Mouse (Mus musculus) limb, embryonic 10.5 days (tissue): ENCODE results near the gene Mroh7. TPM values are rescaled to one million over a fixed set of nuclear protein-coding genes. Genes with fewer than 3 reads are reported as not detected.
"Not testable (repeated sequence)": the region's sequence is repeated elsewhere in the genome, so short reads cannot be mapped to it uniquely, and the experiment has no call there.

Experiments used
- DNase-seq: peaks from one replicate; pipeline ENCODE4 v3.0.0-alpha.2; 2017; ENCODE audit warnings: low spot score
- H3K27ac ChIP-seq: fragments of 300-500 bp; sonication (generic); 2 replicates; pipeline ENCODE4 v1.5.1; 2016; ENCODE audit warnings: mild to moderate bottlenecking
- H3K27me3 ChIP-seq: fragments of 300-500 bp; sonication (generic); 2 replicates; pipeline ENCODE4 v1.6.1; 2016; ENCODE audit warnings: low read depth, mild to moderate bottlenecking; ENCODE audit not compliant: poor library complexity, severe bottlenecking
- H3K36me3 ChIP-seq: fragments of 300-500 bp; sonication (generic); 2 replicates; pipeline ENCODE4 v1.6.1; 2016; ENCODE audit warnings: mild to moderate bottlenecking, moderate library complexity
- H3K4me1 ChIP-seq: fragments of 300-500 bp; sonication (generic); 2 replicates; pipeline ENCODE4 v1.6.1; 2016
- H3K4me3 ChIP-seq: fragments of 300-500 bp; sonication (generic); 2 replicates; pipeline ENCODE4 v1.5.1; 2016; ENCODE audit warnings: mild to moderate bottlenecking, moderate library complexity
- H3K9me3 ChIP-seq: fragments of 300-500 bp; sonication (generic); replicated peaks from 2 replicates; pipeline ENCODE4 v1.6.1; 2016; ENCODE audit warnings: mild to moderate bottlenecking
- WGBS: fragments of 180-500 bp; shearing (Covaris S2); methylation state at CpG from one replicate; pipeline ENCODE4 v1.1.7; 2016; 5-methylcytosine and 5-hydroxymethylcytosine counted together
- polyA plus RNA-seq: library from polyadenylated mRNA; unstranded; fragments of >200 nt; fragmentation: Nextera tagmentation; extraction: Ambion mirVana; gene quantifications from 2 replicates; pipeline ENCODE4 v1.2.1, GENCODE M21; 2016

Mroh7 gene
- 0.04 and 0.05 TPM in 2 replicates for polyA plus RNA-seq

GRCm38 (mm10) chr4:106730814-106731213, at the start of gene Mroh7:
TSS of gene Mroh7 (minus strand) at chr4:106730925.
- Histone ChIP-seq H3K4me1 (peaks cover 14% of the 10 kb centered on the region), H3K9me3 (no peaks in the 10 kb centered on the region), H3K27me3 (no peaks in the 10 kb centered on the region), H3K4me3 (no peak within 1 kb of the TSS), H3K27ac (no peak within 1 kb of the TSS), H3K36me3 (no peaks in the 10 kb centered on the region)
- DNase-seq = no peak
- 82% methylated on average over 7 of the region's 7 CpGs for WGBS

GRCm38 (mm10) chr4:106780045-106780444, 49.3 kb upstream of the Mroh7 start:
- no peaks in the 10 kb centered on the region for H3K27me3 ChIP-seq
- peaks cover 78% of the 10 kb centered on the region for H3K4me1 ChIP-seq
- H3K4me3 ChIP-seq = no peak overlapping the region
- 50% methylated on average over 3 of the region's 3 CpGs for WGBS
- peak overlapping the region; percentile 67 for H3K27ac ChIP-seq
- DNase-seq = no peak
- no peaks in the 10 kb centered on the region for H3K9me3 ChIP-seq
- peaks cover 5% of the 10 kb centered on the region; the same call in 1 of the 2 replicates for H3K36me3 ChIP-seq

GRCm38 (mm10) chr4:106778116-106778788, 47.5 kb upstream of the Mroh7 start:
- peak overlapping the region; percentile 67; the same call in 1 of the 2 replicates for H3K27ac ChIP-seq
- peaks cover 5% of the 10 kb centered on the region; the same call in 1 of the 2 replicates for H3K36me3 ChIP-seq
- peaks cover 60% of the 10 kb centered on the region for H3K4me1 ChIP-seq

GRCm38 (mm10) chr4:106776998-106777397, 46.3 kb upstream of the Mroh7 start:
- H3K36me3 ChIP-seq = peaks cover 5% of the 10 kb centered on the region; the same call in 1 of the 2 replicates
- H3K4me1 ChIP-seq = peaks cover 53% of the 10 kb centered on the region
- WGBS = 46% methylated on average over 3 of the region's 3 CpGs
- no peaks in the 10 kb centered on the region for H3K9me3 ChIP-seq
- no peak overlapping the region for H3K27ac ChIP-seq
- H3K27me3 ChIP-seq = no peaks in the 10 kb centered on the region
- peak; percentile 54 for DNase-seq
- H3K4me3 ChIP-seq = no peak overlapping the region

More at GRCm38 (mm10) chr4:106778116-106778788, 47.5 kb upstream of the Mroh7 start:
- Histone ChIP-seq H3K9me3 (no peaks in the 10 kb centered on the region), H3K4me3 (no peak overlapping the region), H3K27me3 (no peaks in the 10 kb centered on the region)
- DNase-seq = peak; percentile 58
- WGBS = 55% methylated on average over 5 of the region's 5 CpGs

GRCm38 (mm10) chr4:106775767-106776166, 45.0 kb upstream of the Mroh7 start:
- not testable (repeated sequence) for H3K4me3 ChIP-seq, H3K36me3 ChIP-seq, H3K9me3 ChIP-seq, H3K27ac ChIP-seq, DNase-seq, H3K27me3 ChIP-seq
- H3K4me1 ChIP-seq = peaks cover 47% of the 10 kb centered on the region
- 85% methylated on average over 6 of the region's 6 CpGs for WGBS

- Histone ChIP-seq H3K9me3 (no peaks in the 10 kb centered on the region), H3K36me3 (peaks cover 10% of the 10 kb centered on the region)
- 98% methylated on average over 1 of the region's 1 CpGs for WGBS
These were observed 41.8 kb upstream of the Mroh7 start for GRCm38 (mm10) chr4:106772558-106772957.

GRCm38 (mm10) chr4:106769306-106769705, 38.6 kb upstream of the Mroh7 start:
- H3K4me1 ChIP-seq = peaks cover 9% of the 10 kb centered on the region; the same call in 1 of the 2 replicates
- DNase-seq = no peak
- H3K9me3 ChIP-seq = no peaks in the 10 kb centered on the region
- no peak overlapping the region for H3K4me3 ChIP-seq
- peaks cover 10% of the 10 kb centered on the region for H3K36me3 ChIP-seq
- WGBS = 25% methylated on average over 2 of the region's 2 CpGs
- no peak overlapping the region for H3K27ac ChIP-seq
- no peaks in the 10 kb centered on the region for H3K27me3 ChIP-seq

More at GRCm38 (mm10) chr4:106772558-106772957, 41.8 kb upstream of the Mroh7 start:
- DNase-seq = no peak
- Histone ChIP-seq H3K4me3 (no peak overlapping the region), H3K4me1 (peaks cover 22% of the 10 kb centered on the region), H3K27ac (no peak overlapping the region), H3K27me3 (no peaks in the 10 kb centered on the region)

- Histone ChIP-seq H3K4me1 (0 out of 2 replicates have a peak, but pooled peaks cover 6% of the 10 kb centered on the region), H3K27ac (no peak overlapping the region), H3K27me3 (no peaks in the 10 kb centered on the region), H3K9me3 (no peaks in the 10 kb centered on the region), H3K36me3 (peaks cover 34% of the 10 kb centered on the region; the same call in 1 of the 2 replicates), H3K4me3 (no peak overlapping the region)
- DNase-seq = no peak
- 85% methylated on average over 7 of the region's 7 CpGs for WGBS
These were observed 33.4 kb upstream of the Mroh7 start for GRCm38 (mm10) chr4:106764166-106764565.

GRCm38 (mm10) chr4:106751726-106752125, 21.0 kb upstream of the Mroh7 start:
- WGBS = 92% methylated on average over 6 of the region's 6 CpGs
- Histone ChIP-seq H3K27ac (no peak overlapping the region), H3K4me1 (peaks cover 29% of the 10 kb centered on the region), H3K9me3 (no peaks in the 10 kb centered on the region), H3K27me3 (no peaks in the 10 kb centered on the region), H3K4me3 (no peak overlapping the region), H3K36me3 (peaks cover 32% of the 10 kb centered on the region)
- no peak for DNase-seq

GRCm38 (mm10) chr4:106749699-106750098, 19.0 kb upstream of the Mroh7 start:
- peak overlapping the region; percentile 72 for H3K27ac ChIP-seq
- no peaks in the 10 kb centered on the region for H3K27me3 ChIP-seq
- WGBS = 8% methylated on average over 7 of the region's 7 CpGs
- peak overlapping the region; percentile 18; the same call in 1 of the 2 replicates for H3K4me3 ChIP-seq
- H3K4me1 ChIP-seq = peaks cover 33% of the 10 kb centered on the region
- peaks cover 29% of the 10 kb centered on the region for H3K36me3 ChIP-seq
- DNase-seq = peak; percentile 82
- H3K9me3 ChIP-seq = no peaks in the 10 kb centered on the region

GRCm38 (mm10) chr4:106747001-106747580, 16.4 kb upstream of the Mroh7 start:
- WGBS = 85% methylated on average over 1 of the region's 1 CpGs
- Histone ChIP-seq H3K36me3 (peaks cover 15% of the 10 kb centered on the region), H3K4me3 (no peak overlapping the region), H3K27me3 (no peaks in the 10 kb centered on the region), H3K27ac (no peak overlapping the region), H3K9me3 (no peaks in the 10 kb centered on the region), H3K4me1 (peaks cover 33% of the 10 kb centered on the region)
- DNase-seq = no peak

- Histone ChIP-seq H3K27ac (no peak overlapping the region), H3K27me3 (no peaks in the 10 kb centered on the region), H3K4me3 (no peak overlapping the region), H3K36me3 (peaks cover 15% of the 10 kb centered on the region), H3K4me1 (peaks cover 33% of the 10 kb centered on the region), H3K9me3 (no peaks in the 10 kb centered on the region)
- WGBS = 92% methylated on average over 7 of the region's 7 CpGs
- no peak for DNase-seq
These were observed 15.1 kb upstream of the Mroh7 start for GRCm38 (mm10) chr4:106745862-106746261.

GRCm38 (mm10) chr4:106737904-106738303, 7.2 kb upstream of the Mroh7 start:
- DNase-seq = no peak
- WGBS = 72% methylated on average over 3 of the region's 3 CpGs
- H3K36me3 ChIP-seq = no peaks in the 10 kb centered on the region
- no peaks in the 10 kb centered on the region for H3K9me3 ChIP-seq
- peaks cover 27% of the 10 kb centered on the region for H3K4me1 ChIP-seq
- no peak overlapping the region for H3K27ac ChIP-seq
- H3K27me3 ChIP-seq = no peaks in the 10 kb centered on the region
- no peak overlapping the region for H3K4me3 ChIP-seq
